Mouse (Mus musculus): ENCODE results near the gene Celf1.

DNA sequence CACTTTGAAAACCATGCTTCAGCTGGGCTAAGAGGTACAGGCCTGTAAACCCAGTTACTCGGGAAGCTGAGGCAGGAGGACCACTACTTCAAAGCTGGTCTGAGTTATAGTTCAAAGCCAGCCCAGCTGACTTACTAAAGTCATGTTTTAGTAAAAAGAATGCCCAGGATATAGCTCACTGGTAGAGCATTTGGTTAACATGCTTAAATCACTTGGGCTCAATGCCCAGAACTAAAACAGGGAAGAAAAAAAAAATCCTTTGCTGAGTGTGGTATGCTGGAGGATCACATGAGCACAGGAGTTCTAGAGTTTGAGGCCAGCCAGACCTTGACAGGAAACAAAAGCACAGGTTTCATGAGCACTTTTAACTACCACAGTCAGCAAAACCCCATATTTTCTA lies 28.5 kb upstream of the Celf1 start:
- no peak for TF ChIP-seq POLR2A (IDR thresholded peaks at IDR 0.05; ENCODE audit: borderline replicate concordance, control insufficient read depth, low read depth, low read length)
- no peak for TF ChIP-seq CTCF (IDR thresholded peaks at IDR 0.05; ENCODE audit: control insufficient read depth, insufficient read depth, low read length)
